Mouse (Mus musculus) megakaryocyte, adult 5-6 weeks (primary cell): Measurements from ENCODE around the gene Mga. TPM values are rescaled to one million over a fixed set of nuclear protein-coding genes. Genes with fewer than 3 reads are reported as not detected.

ENCODE experiments used
- ATAC-seq: 2 replicates; pipeline ENCODE4 v1.8.0; 2016; ENCODE audit warnings: mild to moderate bottlenecking, inconsistent platforms; ENCODE audit not compliant: poor library complexity, severe bottlenecking
- total RNA-seq, 2 experiments: library from RNA; stranded (forward) in 1 of 2; stranded (reverse) in 1 of 2; fragments of 153-499, 151-499 nt in 1 of 2; fragments of 221-1000, 200-1000 nt in 1 of 2; gene quantifications; 2 replicates each; pipeline versions ENCODE4 v1.2.3 to v1.2.4; 2015 to 2017

Gene Mga
- total RNA-seq, 2 experiments from 2014 or later: 23.2 to 36.3 TPM

DNA sequence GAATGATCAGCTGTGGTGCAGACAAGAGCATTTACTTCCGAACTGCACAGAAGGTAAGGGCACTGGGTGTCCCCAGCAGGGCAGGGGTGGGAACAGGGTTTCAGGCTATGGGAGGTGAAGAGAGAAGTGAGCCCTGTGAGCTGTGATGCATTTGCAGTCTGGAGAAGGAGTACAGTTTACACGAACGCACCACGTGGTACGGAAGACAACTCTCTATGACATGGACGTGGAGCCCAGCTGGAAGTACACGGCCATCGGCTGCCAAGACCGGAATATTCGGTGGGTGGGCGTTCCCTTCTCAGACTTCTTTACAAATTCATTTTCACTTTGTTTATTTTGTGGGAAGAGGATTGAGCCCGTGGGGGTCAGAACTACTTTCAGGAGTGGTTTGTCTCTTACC lies 120.6 kb downstream of the Mga start:
- no peak for ATAC-seq

Other genes starting within 250 kb of the Mga start
- 15.8 and 16.4 TPM in 2 replicates for gene Ndufaf1, start 234.4 kb upstream of the Mga start, total RNA-seq (2015)
- gene Ndufaf1, start 234.4 kb upstream of the Mga start, total RNA-seq (2017): 8.8 and 13.0 TPM in 2 replicates
- 29.7 and 32.6 TPM in 2 replicates for gene Rtf1, start 222.2 kb upstream of the Mga start, total RNA-seq (2015)
- gene Rtf1, start 222.2 kb upstream of the Mga start, total RNA-seq (2017): 26.7 and 27.0 TPM in 2 replicates
- gene Itpka, start 154.9 kb upstream of the Mga start, total RNA-seq (2015): 0.07 and 0.23 TPM in 2 replicates
- gene Itpka, start 154.9 kb upstream of the Mga start, total RNA-seq (2017): 0.37 and 1.0 TPM in 2 replicates
- not detected in 2 replicates for gene Ltk, start 136.8 kb upstream of the Mga start, total RNA-seq (2015)
- not detected in 2 replicates for gene Ltk, start 136.8 kb upstream of the Mga start, total RNA-seq (2017)
- gene Rpap1, start 109.7 kb upstream of the Mga start, total RNA-seq (2015): 2.9 and 3.9 TPM in 2 replicates
- 5.0 and 6.4 TPM in 2 replicates for gene Rpap1, start 109.7 kb upstream of the Mga start, total RNA-seq (2017)
- gene Tyro3, start 99.5 kb upstream of the Mga start, total RNA-seq (2015): not detected in 2 replicates
- 0.33 TPM in 1 of 2 replicates, not detected in the other for gene Tyro3, start 99.5 kb upstream of the Mga start, total RNA-seq (2017)
- gene Mapkbp1, start 75.5 kb downstream of the Mga start, total RNA-seq (2015): 2.1 and 3.3 TPM in 2 replicates
- gene Mapkbp1, start 75.5 kb downstream of the Mga start, total RNA-seq (2017): 2.6 and 2.8 TPM in 2 replicates
- 4.5 and 8.0 TPM in 2 replicates for gene Jmjd7, start 130.3 kb downstream of the Mga start, total RNA-seq (2015)
- 2.3 and 5.4 TPM in 2 replicates for gene Jmjd7, start 130.3 kb downstream of the Mga start, total RNA-seq (2017)
- gene Gm28042, start 130.3 kb downstream of the Mga start, total RNA-seq (2015): 0.80 and 1.7 TPM in 2 replicates
- gene Gm28042, start 130.3 kb downstream of the Mga start, total RNA-seq (2017): 0.15 and 0.37 TPM in 2 replicates
- gene Pla2g4b, start 136.2 kb downstream of the Mga start, total RNA-seq (2015): 0.43 and 1.3 TPM in 2 replicates
- gene Pla2g4b, start 136.2 kb downstream of the Mga start, total RNA-seq (2017): 0.12 and 0.66 TPM in 2 replicates